Mouse (Mus musculus): ENCODE results near the gene Scamp5. TPM values are rescaled to one million over a fixed set of nuclear protein-coding genes. Genes with fewer than 3 reads are reported as not detected.

Scamp5 gene
- 4.5 and 6.2 TPM in 2 replicates for polyA plus RNA-seq (2014; fragmentation: Nextera tagmentation; extraction: Ambion mirVana)

DNA sequence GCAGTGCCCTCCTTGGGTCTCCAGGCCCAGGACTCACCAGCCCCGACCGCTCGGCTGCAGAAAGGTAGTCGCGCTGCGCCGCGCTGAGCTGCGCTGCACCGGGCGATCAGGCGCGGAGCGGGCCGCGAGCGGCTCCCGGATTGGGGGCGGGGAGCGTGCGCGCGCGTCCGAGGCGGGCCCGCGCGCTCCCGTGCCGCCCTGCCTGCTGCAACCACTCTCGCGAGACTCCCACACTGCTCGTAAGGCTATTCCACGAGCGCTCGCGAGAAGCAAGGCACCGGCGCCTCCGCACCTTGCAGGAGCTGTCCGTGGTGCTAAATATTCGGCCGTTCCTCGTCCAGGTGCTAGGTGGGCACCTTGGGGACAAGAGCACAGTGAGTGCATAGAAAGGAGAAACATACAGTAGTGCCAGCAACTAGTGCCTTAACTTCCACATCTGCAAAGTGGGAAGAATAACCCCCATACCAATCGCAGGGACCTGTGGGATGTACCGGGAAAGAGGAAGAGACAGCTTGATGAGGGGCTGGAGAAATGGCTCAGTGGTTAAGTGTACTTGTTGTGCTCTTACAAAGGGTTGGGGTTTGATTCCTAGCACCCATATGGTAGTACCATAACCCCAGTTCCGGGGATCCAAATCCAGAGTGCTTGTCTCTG is at the start of gene Scamp5:
TSS of gene Scamp5 (minus strand) at position 165 of the 654 bp plus-strand sequence.
- no peaks in the 10 kb centered on the region for H3K27me3 ChIP-seq (ENCODE audit: control insufficient read depth, insufficient read depth, low read length)
- 2% methylated on average over 48 of the region's 48 CpGs for WGBS
- H3K4me1 ChIP-seq (ENCODE audit: control insufficient read depth in 2 of 2, insufficient read depth in 2 of 2, low read length in 2 of 2) = peaks cover 8 to 9% of the 10 kb centered on the region in 2 experiments; a peak in 3 of 4 replicates
- no peaks in the 10 kb centered on the region for H3K9me3 ChIP-seq (ENCODE audit: control insufficient read depth, low read length)
- peak within 1 kb of the TSS; percentile 82 for H3K9ac ChIP-seq (ENCODE audit: low read length)
- ATAC-seq (ENCODE audit: insufficient number of reproducible peaks, insufficient read depth, low FRiP score, low read depth) = peak; percentile 78
- H3K4me2 ChIP-seq (ENCODE audit: low read length) = peak within 1 kb of the TSS; percentile 99
- peak within 1 kb of the TSS; percentile 72 to 85 for H3K4me3 ChIP-seq (ENCODE audit: control insufficient read depth in 1 of 2, insufficient read depth in 1 of 2, low read depth in 1 of 2, low read length in 2 of 2)
- H3K36me3 ChIP-seq (ENCODE audit: control insufficient read depth, insufficient read depth, low read length) = no peaks in the 10 kb centered on the region
- 0 out of 4 replicates have a peak within 1 kb of the TSS, but pooled peaks of 1 of the 2 experiments have one; percentile 17 for H3K27ac ChIP-seq (replicated peaks in 1 of 2; ENCODE audit: control insufficient read depth in 1 of 2, insufficient read depth in 1 of 2, low read depth in 2 of 2, low read length in 2 of 2)

- Histone ChIP-seq H3K27ac (replicated peaks in 1 of 2; ENCODE audit: control insufficient read depth in 1 of 2, insufficient read depth in 1 of 2, low read depth in 2 of 2, low read length in 2 of 2) (no peak overlapping the region), H3K4me3 (ENCODE audit: control insufficient read depth in 1 of 2, insufficient read depth in 1 of 2, low read depth in 1 of 2, low read length in 2 of 2) (no peak overlapping the region), H3K4me1 (ENCODE audit: control insufficient read depth in 2 of 2, insufficient read depth in 2 of 2, low read length in 2 of 2) (no peaks in the 10 kb centered on the region), H3K27me3 (ENCODE audit: control insufficient read depth, insufficient read depth, low read length) (no peaks in the 10 kb centered on the region), H3K4me2 (ENCODE audit: low read length) (no peak overlapping the region), H3K9me3 (ENCODE audit: control insufficient read depth, low read length) (no peaks in the 10 kb centered on the region), H3K36me3 (ENCODE audit: control insufficient read depth, insufficient read depth, low read length) (no peaks in the 10 kb centered on the region), H3K9ac (ENCODE audit: low read length) (no peak overlapping the region)
- WGBS = 8% methylated on average over 3 of the region's 3 CpGs
- ATAC-seq (ENCODE audit: insufficient number of reproducible peaks, insufficient read depth, low FRiP score, low read depth) = no peak
Measured at GRCm38 (mm10) chr9:57517113-57517512, 49.3 kb upstream of the Scamp5 start.

GRCm38 (mm10) chr9:57510577-57510976 is 42.7 kb upstream of the Scamp5 start:
- no peaks in the 10 kb centered on the region for H3K27me3 ChIP-seq (ENCODE audit: control insufficient read depth, insufficient read depth, low read length)
- peaks cover 4 to 9% of the 10 kb centered on the region in 2 experiments for H3K4me1 ChIP-seq (ENCODE audit: control insufficient read depth in 2 of 2, insufficient read depth in 2 of 2, low read length in 2 of 2)
- H3K27ac ChIP-seq (replicated peaks in 1 of 2; ENCODE audit: control insufficient read depth in 1 of 2, insufficient read depth in 1 of 2, low read depth in 2 of 2, low read length in 2 of 2) = no peak overlapping the region
- no peak overlapping the region for H3K4me2 ChIP-seq (ENCODE audit: low read length)
- 79% methylated on average over 2 of the region's 2 CpGs for WGBS
- H3K36me3 ChIP-seq (ENCODE audit: control insufficient read depth, insufficient read depth, low read length) = no peaks in the 10 kb centered on the region
- H3K9me3 ChIP-seq (ENCODE audit: control insufficient read depth, low read length) = no peaks in the 10 kb centered on the region
- no peak overlapping the region for H3K9ac ChIP-seq (ENCODE audit: low read length)
- no peak overlapping the region for H3K4me3 ChIP-seq (ENCODE audit: control insufficient read depth in 1 of 2, insufficient read depth in 1 of 2, low read depth in 1 of 2, low read length in 2 of 2)
- no peak for ATAC-seq (ENCODE audit: insufficient number of reproducible peaks, insufficient read depth, low FRiP score, low read depth)

DNA sequence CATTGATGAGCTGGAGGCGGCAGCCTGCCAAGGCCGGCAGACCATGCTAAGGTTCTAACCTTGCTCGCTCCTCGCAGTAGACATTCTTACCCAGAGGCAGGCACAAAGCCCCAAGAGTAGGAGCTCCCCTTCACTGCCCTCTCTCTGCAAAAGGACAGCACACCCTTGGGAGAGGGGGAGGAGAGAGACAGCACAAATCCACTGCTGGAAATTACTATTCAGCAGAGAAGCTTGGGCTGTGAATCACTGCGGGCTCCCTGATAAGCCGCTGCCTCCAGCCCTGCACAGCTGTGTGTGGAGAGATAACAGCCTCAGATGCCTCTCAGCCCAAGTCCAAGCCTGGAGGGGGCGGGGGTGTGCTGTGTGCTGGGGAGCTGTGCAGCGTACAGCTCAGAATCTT is 37.8 kb upstream of the Scamp5 start:
- peak; percentile 89 for ATAC-seq (ENCODE audit: insufficient number of reproducible peaks, insufficient read depth, low FRiP score, low read depth)
- peak overlapping the region; percentile 98 for H3K4me2 ChIP-seq (ENCODE audit: low read length)
- H3K4me3 ChIP-seq (ENCODE audit: control insufficient read depth in 1 of 2, insufficient read depth in 1 of 2, low read depth in 1 of 2, low read length in 2 of 2) = peak overlapping the region; percentile 10 to 12; a peak in 2 of 4 replicates
- peak overlapping the region; percentile 83 for H3K27ac ChIP-seq (replicated peaks in 1 of 2; ENCODE audit: control insufficient read depth in 1 of 2, insufficient read depth in 1 of 2, low read depth in 2 of 2, low read length in 2 of 2)
- no peaks in the 10 kb centered on the region for H3K36me3 ChIP-seq (ENCODE audit: control insufficient read depth, insufficient read depth, low read length)
- 3% methylated on average over 8 of the region's 8 CpGs for WGBS
- peaks cover 38% of the 10 kb centered on the region for H3K27me3 ChIP-seq (ENCODE audit: control insufficient read depth, insufficient read depth, low read length)
- no peaks in the 10 kb centered on the region for H3K9me3 ChIP-seq (ENCODE audit: control insufficient read depth, low read length)
- peaks cover 29 to 49% of the 10 kb centered on the region in 2 experiments for H3K4me1 ChIP-seq (ENCODE audit: control insufficient read depth in 2 of 2, insufficient read depth in 2 of 2, low read length in 2 of 2)
- peak overlapping the region; percentile 64 for H3K9ac ChIP-seq (ENCODE audit: low read length)

DNA sequence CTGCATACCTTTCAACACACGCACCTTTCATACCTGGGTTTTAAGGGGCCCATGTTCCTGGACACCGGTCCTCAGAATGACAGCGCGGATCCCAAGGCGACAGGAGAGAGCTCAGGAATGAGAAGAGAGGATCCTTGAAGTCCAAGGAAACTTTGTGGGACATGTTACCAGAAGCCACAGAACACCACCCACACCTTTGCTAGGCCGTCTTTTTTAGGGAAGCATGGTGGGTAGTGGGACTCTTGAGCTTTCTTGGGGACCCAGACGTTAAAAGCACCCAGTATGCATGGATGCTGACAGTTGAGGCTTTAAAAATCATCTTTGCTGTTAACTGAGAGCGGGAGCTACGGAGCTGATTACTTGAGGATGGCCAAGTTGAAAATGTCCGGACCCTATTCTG is 37.0 kb upstream of the Scamp5 start:
- Histone ChIP-seq H3K27me3 (ENCODE audit: control insufficient read depth, insufficient read depth, low read length) (peaks cover 46% of the 10 kb centered on the region), H3K9ac (ENCODE audit: low read length) (peak overlapping the region; percentile 70), H3K36me3 (ENCODE audit: control insufficient read depth, insufficient read depth, low read length) (no peaks in the 10 kb centered on the region), H3K4me1 (ENCODE audit: control insufficient read depth in 2 of 2, insufficient read depth in 2 of 2, low read length in 2 of 2) (peaks cover 29 to 49% of the 10 kb centered on the region in 2 experiments), H3K4me3 (ENCODE audit: control insufficient read depth in 1 of 2, insufficient read depth in 1 of 2, low read depth in 1 of 2, low read length in 2 of 2) (peak overlapping the region in 1 of 2 experiments; percentile 52; a peak in 1 of 4 replicates), H3K27ac (replicated peaks in 1 of 2; ENCODE audit: control insufficient read depth in 1 of 2, insufficient read depth in 1 of 2, low read depth in 2 of 2, low read length in 2 of 2) (peak overlapping the region; percentile 83), H3K4me2 (ENCODE audit: low read length) (peak overlapping the region; percentile 98), H3K9me3 (ENCODE audit: control insufficient read depth, low read length) (no peaks in the 10 kb centered on the region)
- 57% methylated on average over 10 of the region's 10 CpGs for WGBS
- no peak for ATAC-seq (ENCODE audit: insufficient number of reproducible peaks, insufficient read depth, low FRiP score, low read depth)

DNA sequence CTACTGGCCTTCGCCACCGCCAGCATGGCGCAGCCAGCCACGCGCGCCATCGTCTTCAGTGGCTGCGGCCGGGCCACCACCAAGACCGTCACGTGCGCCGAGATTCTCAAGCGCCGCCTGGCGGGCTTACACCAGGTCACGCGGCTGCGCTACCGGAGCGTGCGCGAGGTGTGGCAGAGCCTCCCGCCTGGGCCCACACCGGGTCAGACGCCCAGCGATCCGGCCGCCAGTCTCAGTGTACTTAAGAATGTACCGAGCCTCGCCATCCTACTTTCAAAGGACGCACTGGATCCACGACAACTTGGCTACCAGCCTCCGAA is 36.5 kb upstream of the Scamp5 start:
- WGBS = 3% methylated on average over 25 of the region's 34 CpGs
- peaks cover 52% of the 10 kb centered on the region for H3K27me3 ChIP-seq (ENCODE audit: control insufficient read depth, insufficient read depth, low read length)
- ATAC-seq (ENCODE audit: insufficient number of reproducible peaks, insufficient read depth, low FRiP score, low read depth) = no peak
- H3K9me3 ChIP-seq (ENCODE audit: control insufficient read depth, low read length) = no peaks in the 10 kb centered on the region
- peaks cover 29 to 49% of the 10 kb centered on the region in 2 experiments for H3K4me1 ChIP-seq (ENCODE audit: control insufficient read depth in 2 of 2, insufficient read depth in 2 of 2, low read length in 2 of 2)
- peak overlapping the region in 1 of 2 experiments; percentile 83; a peak in 1 of 4 replicates for H3K27ac ChIP-seq (replicated peaks in 1 of 2; ENCODE audit: control insufficient read depth in 1 of 2, insufficient read depth in 1 of 2, low read depth in 2 of 2, low read length in 2 of 2)
- peak overlapping the region; percentile 98 for H3K4me2 ChIP-seq (ENCODE audit: low read length)
- H3K4me3 ChIP-seq (ENCODE audit: control insufficient read depth in 1 of 2, insufficient read depth in 1 of 2, low read depth in 1 of 2, low read length in 2 of 2) = peak overlapping the region; percentile 41 to 52
- H3K36me3 ChIP-seq (ENCODE audit: control insufficient read depth, insufficient read depth, low read length) = no peaks in the 10 kb centered on the region
- H3K9ac ChIP-seq (ENCODE audit: low read length) = peak overlapping the region; percentile 70

GRCm38 (mm10) chr9:57503622-57504380 is 35.9 kb upstream of the Scamp5 start, which contains the start of gene Rpp25:
Rpp25 (plus strand) TSS chr9:57504026.
- H3K9me3 ChIP-seq (ENCODE audit: control insufficient read depth, low read length) = no peaks in the 10 kb centered on the region
- ATAC-seq (ENCODE audit: insufficient number of reproducible peaks, insufficient read depth, low FRiP score, low read depth) = peak; percentile 66; the same call in 1 of the 2 replicates
- peak within 1 kb of the TSS; percentile 70 for H3K9ac ChIP-seq (ENCODE audit: low read length)
- no peaks in the 10 kb centered on the region for H3K36me3 ChIP-seq (ENCODE audit: control insufficient read depth, insufficient read depth, low read length)
- H3K27me3 ChIP-seq (ENCODE audit: control insufficient read depth, insufficient read depth, low read length) = peaks cover 52% of the 10 kb centered on the region
- under 1% methylated on average over 46 of the region's 46 CpGs for WGBS
- peak within 1 kb of the TSS; percentile 41 to 52 for H3K4me3 ChIP-seq (ENCODE audit: control insufficient read depth in 1 of 2, insufficient read depth in 1 of 2, low read depth in 1 of 2, low read length in 2 of 2)
- peaks cover 29 to 49% of the 10 kb centered on the region in 2 experiments for H3K4me1 ChIP-seq (ENCODE audit: control insufficient read depth in 2 of 2, insufficient read depth in 2 of 2, low read length in 2 of 2)
- H3K27ac ChIP-seq (replicated peaks in 1 of 2; ENCODE audit: control insufficient read depth in 1 of 2, insufficient read depth in 1 of 2, low read depth in 2 of 2, low read length in 2 of 2) = peak within 1 kb of the TSS in 1 of 2 experiments; percentile 83; a peak in 2 of 4 replicates
- peak within 1 kb of the TSS; percentile 98 for H3K4me2 ChIP-seq (ENCODE audit: low read length)
